Mouse (Mus musculus) midbrain, embryonic 12.5 days (tissue): ENCODE results near the gene Naa11. TPM values are rescaled to one million over a fixed set of nuclear protein-coding genes. Genes with fewer than 3 reads are reported as not detected.

Experiments
- ATAC-seq: fragments of 200-750 bp; cut with Nextera tagmentation; 2 replicates; pipeline ENCODE4 v1.8.0; 2017; ENCODE audit warnings: low read depth, moderate TSS enrichment, moderate library complexity; ENCODE audit not compliant: low FRiP score
- H3K27ac ChIP-seq: fragments of 300-500 bp; sonication (generic); replicated peaks from 2 replicates; pipeline ENCODE4 v1.5.1; 2016; ENCODE audit warnings: mild to moderate bottlenecking
- H3K27me3 ChIP-seq: fragments of 300-500 bp; sonication (generic); 2 replicates; pipeline ENCODE4 v1.6.1; 2016; ENCODE audit warnings: mild to moderate bottlenecking
- H3K36me3 ChIP-seq: fragments of 300-500 bp; sonication (generic); 2 replicates; pipeline ENCODE4 v1.6.1; 2016
- H3K4me1 ChIP-seq: fragments of 300-500 bp; sonication (generic); 2 replicates; pipeline ENCODE4 v1.6.1; 2016
- H3K4me2 ChIP-seq: fragments of 300-500 bp; sonication (generic); replicated peaks from 2 replicates; pipeline ENCODE4 v1.6.1; 2016; ENCODE audit warnings: mild to moderate bottlenecking, moderate library complexity
- H3K4me3 ChIP-seq: fragments of 300-500 bp; sonication (generic); 2 replicates; pipeline ENCODE4 v1.5.1; 2016; ENCODE audit warnings: mild to moderate bottlenecking
- H3K9ac ChIP-seq: fragments of 300-500 bp; sonication (generic); replicated peaks from 2 replicates; pipeline ENCODE4 v1.6.1; 2016; ENCODE audit warnings: mild to moderate bottlenecking, moderate library complexity
- H3K9me3 ChIP-seq: fragments of 300-500 bp; sonication (generic); 2 replicates; pipeline ENCODE4 v1.6.1; 2016; ENCODE audit warnings: mild to moderate bottlenecking
- WGBS: fragments of 180-500 bp; shearing (Covaris S2); methylation state at CpG from one replicate; pipeline ENCODE4 v1.1.7; 2016; 5-methylcytosine and 5-hydroxymethylcytosine counted together
- polyA plus RNA-seq: library from polyadenylated mRNA; unstranded; fragments of >200 nt; fragmentation: Nextera tagmentation; extraction: Ambion mirVana; gene quantifications from 2 replicates; pipeline ENCODE4 v1.2.1, GENCODE M21; 2016

The Naa11 gene
- polyA plus RNA-seq = not detected in 2 replicates

DNA sequence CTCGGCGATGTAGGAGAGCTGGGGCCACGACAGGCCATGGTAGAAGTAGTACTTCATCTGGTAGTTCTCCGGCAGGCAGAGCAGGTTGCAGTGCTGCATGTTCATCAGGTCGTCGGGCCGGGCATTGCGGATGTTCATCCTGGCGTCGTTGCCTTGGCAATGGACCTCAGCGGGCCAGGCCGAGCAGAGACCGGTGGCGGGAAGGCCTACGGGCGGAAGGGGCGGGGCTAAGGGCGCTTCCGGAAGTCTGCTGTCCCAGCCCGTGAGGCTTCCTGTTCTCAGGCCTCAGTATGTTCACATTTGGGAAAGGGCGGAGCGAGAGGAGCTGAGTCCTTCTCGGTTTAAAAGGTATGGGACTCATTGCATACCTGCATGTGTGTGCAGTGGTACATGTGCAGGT is at the start of gene Naa11:
Naa11 (minus strand) TSS at position 220 of the 400 bp plus-strand sequence.
- H3K36me3 ChIP-seq = no peaks in the 10 kb centered on the region
- ATAC-seq = peak; percentile 41; the same call in 1 of the 2 replicates
- no peaks in the 10 kb centered on the region for H3K27me3 ChIP-seq
- 0 out of 2 replicates have a peak, but pooled peaks cover 5% of the 10 kb centered on the region for H3K9me3 ChIP-seq
- no peak within 1 kb of the TSS for H3K9ac ChIP-seq
- H3K4me3 ChIP-seq = no peak within 1 kb of the TSS
- 95% methylated on average over 23 of the region's 23 CpGs for WGBS
- H3K27ac ChIP-seq = no peak within 1 kb of the TSS
- H3K4me2 ChIP-seq = no peak within 1 kb of the TSS
- no peaks in the 10 kb centered on the region for H3K4me1 ChIP-seq

DNA sequence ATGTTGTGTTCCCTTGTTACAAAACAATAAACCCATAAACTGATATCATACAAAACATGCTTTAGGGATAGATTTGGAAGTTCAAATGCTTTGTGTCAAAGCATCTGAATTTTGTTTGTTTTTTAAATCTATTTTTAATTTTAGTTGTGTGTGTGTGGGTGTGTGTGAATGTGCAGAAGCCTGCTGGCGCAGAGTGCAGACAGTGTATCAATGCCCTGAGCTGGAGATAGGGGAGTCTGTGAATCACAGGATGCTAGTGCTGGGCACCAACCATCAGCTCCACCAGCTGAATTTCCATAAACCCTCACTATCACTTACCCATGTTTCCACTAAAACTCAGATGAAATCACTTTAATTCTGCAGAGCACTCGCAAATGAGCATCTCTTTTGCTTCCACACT is 40.3 kb upstream of the Naa11 start:
- Histone ChIP-seq H3K9me3 (no peaks in the 10 kb centered on the region), H3K27me3 (no peaks in the 10 kb centered on the region), H3K4me2 (no peak overlapping the region), H3K4me3 (no peak overlapping the region), H3K9ac (no peak overlapping the region), H3K27ac (no peak overlapping the region), H3K4me1 (no peaks in the 10 kb centered on the region), H3K36me3 (no peaks in the 10 kb centered on the region)
- WGBS = 92% methylated on average over 2 of the region's 2 CpGs
- no peak for ATAC-seq

DNA sequence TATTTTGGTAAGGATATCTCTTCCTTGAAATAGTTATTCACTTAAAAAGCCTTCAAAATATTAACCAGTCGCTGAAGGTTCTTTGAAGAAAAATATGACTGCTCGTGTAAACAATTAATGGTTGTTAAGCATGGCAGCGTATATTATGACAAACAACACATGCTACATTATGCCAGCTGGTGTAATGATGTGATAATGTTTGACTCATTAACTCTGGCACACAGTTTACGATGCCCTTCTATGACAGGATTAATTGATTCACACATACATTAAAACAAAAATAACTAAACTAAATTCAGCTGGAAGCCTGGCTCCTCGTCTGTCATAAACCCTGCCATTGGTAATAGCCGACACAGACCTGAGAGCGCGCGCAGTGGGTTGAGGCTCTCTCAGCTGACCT is 37.8 kb upstream of the Naa11 start:
- Histone ChIP-seq H3K4me3 (no peak overlapping the region), H3K4me1 (no peaks in the 10 kb centered on the region), H3K27ac (no peak overlapping the region), H3K36me3 (no peaks in the 10 kb centered on the region), H3K9me3 (no peaks in the 10 kb centered on the region), H3K27me3 (no peaks in the 10 kb centered on the region), H3K9ac (no peak overlapping the region), H3K4me2 (no peak overlapping the region)
- 92% methylated on average over 9 of the region's 9 CpGs for WGBS
- ATAC-seq = no peak

DNA sequence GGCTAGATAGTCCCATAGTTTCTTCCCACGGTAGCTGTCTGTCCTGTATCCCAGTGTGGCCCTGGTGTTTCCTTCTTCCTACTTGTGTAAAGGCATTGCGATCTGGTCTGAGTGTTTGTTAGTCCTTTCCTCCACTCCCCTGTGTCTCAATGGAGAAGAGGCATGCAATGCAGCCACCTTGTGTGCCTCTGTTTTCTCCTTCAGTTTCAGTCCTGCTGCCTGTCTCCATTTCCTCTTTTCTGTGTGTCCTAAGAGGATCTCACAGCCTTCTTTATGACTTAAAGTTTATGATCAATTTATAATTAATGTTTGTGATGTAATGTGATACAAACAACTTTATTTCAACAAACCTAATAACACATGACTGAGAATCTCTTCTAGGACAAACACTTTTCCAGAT is 29.5 kb upstream of the Naa11 start:
- Histone ChIP-seq H3K4me1 (no peaks in the 10 kb centered on the region), H3K27me3 (no peaks in the 10 kb centered on the region), H3K9ac (no peak overlapping the region), H3K4me3 (no peak overlapping the region), H3K9me3 (no peaks in the 10 kb centered on the region), H3K36me3 (no peaks in the 10 kb centered on the region), H3K4me2 (no peak overlapping the region), H3K27ac (no peak overlapping the region)
- WGBS = 87% methylated on average over 2 of the region's 2 CpGs
- ATAC-seq = no peak

DNA sequence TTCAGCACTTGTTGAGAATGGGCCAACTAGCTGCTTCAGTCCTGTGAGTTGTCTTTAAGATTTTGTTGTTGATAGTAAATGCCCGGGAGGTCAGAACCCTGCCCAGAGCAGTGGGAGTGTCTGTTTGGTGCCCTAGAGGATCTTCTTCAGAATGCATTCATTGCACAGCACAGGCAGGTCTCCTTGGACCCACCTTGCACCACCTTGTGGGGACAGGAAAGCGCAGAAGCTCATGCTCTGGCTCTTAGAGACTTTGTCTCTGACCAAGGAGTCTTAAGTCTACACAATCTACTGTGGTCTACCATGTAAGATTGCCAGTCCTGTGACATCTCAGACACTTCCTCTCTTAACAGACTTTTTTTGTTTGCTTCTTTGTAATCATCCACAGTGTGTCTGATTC is 25.0 kb upstream of the Naa11 start:
- Histone ChIP-seq H3K4me2 (no peak overlapping the region), H3K9ac (no peak overlapping the region), H3K36me3 (no peaks in the 10 kb centered on the region), H3K4me3 (no peak overlapping the region), H3K9me3 (no peaks in the 10 kb centered on the region), H3K27me3 (no peaks in the 10 kb centered on the region), H3K27ac (no peak overlapping the region), H3K4me1 (no peaks in the 10 kb centered on the region)
- WGBS = 91% methylated on average over 2 of the region's 2 CpGs
- no peak for ATAC-seq

DNA sequence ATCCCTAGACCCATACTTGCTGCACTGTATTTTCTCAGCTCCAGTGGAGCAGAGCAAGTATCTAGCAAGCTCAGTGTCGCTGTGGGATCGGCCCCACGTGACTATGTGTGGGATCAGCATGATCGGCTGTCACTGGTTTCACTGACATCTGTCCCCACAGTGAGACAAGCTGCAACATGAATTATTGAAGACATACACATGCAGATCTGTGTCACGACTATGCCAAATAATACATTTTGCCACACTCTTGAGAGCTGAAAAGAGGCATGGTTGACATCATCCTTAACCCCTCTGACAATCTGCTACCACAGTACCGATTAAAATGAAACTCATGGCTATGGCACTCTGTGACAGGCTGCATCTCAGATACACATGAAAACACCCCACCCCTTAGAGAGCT is 23.7 kb upstream of the Naa11 start:
- Histone ChIP-seq H3K4me3 (no peak overlapping the region), H3K9ac (no peak overlapping the region), H3K4me2 (no peak overlapping the region), H3K4me1 (no peaks in the 10 kb centered on the region), H3K9me3 (no peaks in the 10 kb centered on the region), H3K27me3 (no peaks in the 10 kb centered on the region), H3K36me3 (no peaks in the 10 kb centered on the region), H3K27ac (no peak overlapping the region)
- 61% methylated on average over 6 of the region's 6 CpGs for WGBS
- peak; percentile 74 for ATAC-seq

DNA sequence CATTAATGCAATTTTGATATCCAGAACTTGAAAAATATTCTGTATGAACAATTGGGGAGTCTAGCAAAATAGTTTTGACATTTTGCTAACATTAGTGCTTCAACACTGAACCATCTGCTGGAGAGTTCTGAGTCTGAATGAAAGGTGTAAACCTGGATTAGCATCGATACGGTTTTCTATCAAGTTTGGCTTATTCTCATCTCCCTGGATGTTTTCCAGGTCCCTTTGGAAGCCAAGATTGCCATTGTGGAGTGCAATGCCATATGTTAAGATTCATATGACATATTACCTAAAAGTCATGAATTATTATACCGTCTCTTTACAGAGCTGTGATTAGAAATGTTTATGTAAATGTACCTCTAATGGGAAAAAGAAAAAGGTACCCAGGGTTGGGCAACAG is 21.5 kb upstream of the Naa11 start:
- H3K9ac ChIP-seq = no peak overlapping the region
- H3K27ac ChIP-seq = no peak overlapping the region
- H3K4me1 ChIP-seq = 0 out of 2 replicates have a peak, but pooled peaks cover 3% of the 10 kb centered on the region
- no peaks in the 10 kb centered on the region for H3K27me3 ChIP-seq
- no peak for ATAC-seq
- no peak overlapping the region for H3K4me2 ChIP-seq
- WGBS = 86% methylated on average over 3 of the region's 3 CpGs
- no peaks in the 10 kb centered on the region for H3K36me3 ChIP-seq
- no peak overlapping the region for H3K4me3 ChIP-seq
- no peaks in the 10 kb centered on the region for H3K9me3 ChIP-seq

DNA sequence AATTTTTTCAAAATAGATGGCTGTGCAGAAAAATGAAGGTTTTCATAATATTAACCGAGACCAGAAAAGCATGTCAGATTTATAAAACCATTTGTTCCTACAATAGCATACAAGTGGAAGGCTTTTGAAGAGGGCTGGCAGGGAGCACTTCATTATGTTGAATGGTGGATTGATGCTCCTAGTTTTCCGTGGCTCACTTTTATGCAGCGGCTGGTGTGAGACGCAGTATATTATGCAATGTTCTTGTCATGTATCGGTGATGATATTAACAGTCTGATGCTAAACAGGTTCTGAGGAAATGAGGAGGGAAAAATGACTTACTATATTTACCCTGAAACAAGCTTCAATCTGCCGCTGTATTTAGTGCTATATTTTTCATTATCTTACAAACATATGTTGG is 18.0 kb upstream of the Naa11 start:
- ATAC-seq = no peak
- Histone ChIP-seq H3K9ac (no peak overlapping the region), H3K36me3 (no peaks in the 10 kb centered on the region), H3K4me3 (no peak overlapping the region), H3K27me3 (no peaks in the 10 kb centered on the region), H3K4me2 (no peak overlapping the region), H3K27ac (no peak overlapping the region; the same call in 1 of the 2 replicates), H3K9me3 (no peaks in the 10 kb centered on the region), H3K4me1 (0 out of 2 replicates have a peak, but pooled peaks cover 3% of the 10 kb centered on the region)
- WGBS = 69% methylated on average over 6 of the region's 6 CpGs

DNA sequence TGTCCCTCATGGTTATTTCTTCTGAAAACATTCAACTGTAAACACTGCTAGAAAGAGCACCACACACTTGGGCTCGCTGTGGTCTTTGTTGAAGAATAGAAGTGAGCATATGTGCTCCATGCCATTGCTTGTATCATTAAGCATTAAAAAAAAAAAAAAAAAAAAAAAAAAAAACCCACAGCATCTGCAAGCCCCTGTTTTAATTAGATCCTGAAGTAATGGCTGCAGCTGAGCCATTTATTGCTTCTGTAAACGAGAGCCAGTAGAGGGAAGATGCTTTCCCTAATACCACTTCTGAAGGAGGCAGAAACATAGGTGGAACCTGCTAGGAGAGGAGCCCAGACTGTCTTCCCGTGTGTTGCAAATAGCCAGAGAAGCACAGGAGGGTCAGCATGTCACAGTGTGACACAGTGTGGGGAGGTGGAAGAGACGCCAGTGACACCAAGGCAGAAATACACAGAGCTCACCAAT is 17.1 kb upstream of the Naa11 start:
- ATAC-seq = peak; percentile 68
- no peak overlapping the region for H3K9ac ChIP-seq
- no peaks in the 10 kb centered on the region for H3K36me3 ChIP-seq
- 0 out of 2 replicates have a peak, but pooled peaks cover 3% of the 10 kb centered on the region for H3K4me1 ChIP-seq
- H3K27ac ChIP-seq = peak overlapping the region; percentile 60; the same call in 1 of the 2 replicates
- H3K4me2 ChIP-seq = no peak overlapping the region
- H3K27me3 ChIP-seq = no peaks in the 10 kb centered on the region
- no peak overlapping the region for H3K4me3 ChIP-seq
- WGBS = 54% methylated on average over 4 of the region's 4 CpGs
- no peaks in the 10 kb centered on the region for H3K9me3 ChIP-seq

DNA sequence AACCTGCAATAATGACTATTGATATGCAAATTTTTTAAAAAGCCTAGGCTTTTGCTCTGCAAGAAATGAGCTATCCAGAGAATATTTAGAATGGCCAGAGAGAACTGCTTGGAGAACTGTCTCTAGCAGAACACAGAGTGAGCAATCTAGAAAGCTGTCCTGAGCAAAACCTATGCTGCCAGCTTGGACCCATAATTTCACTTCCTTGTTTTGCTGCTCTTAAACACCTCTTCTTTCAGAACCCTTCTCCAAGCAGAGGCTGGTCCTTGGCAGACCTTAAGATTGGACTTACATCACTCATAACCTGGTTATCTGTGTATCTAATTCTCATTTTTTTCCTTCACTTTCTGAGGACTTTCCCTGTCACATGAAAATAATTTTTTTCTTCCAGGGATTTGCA is 8.9 kb upstream of the Naa11 start:
- no peak overlapping the region for H3K4me3 ChIP-seq
- no peaks in the 10 kb centered on the region for H3K27me3 ChIP-seq
- H3K9ac ChIP-seq = no peak overlapping the region
- no peaks in the 10 kb centered on the region for H3K4me1 ChIP-seq
- no peaks in the 10 kb centered on the region for H3K9me3 ChIP-seq
- no peak overlapping the region for H3K27ac ChIP-seq
- no peak overlapping the region for H3K4me2 ChIP-seq
- ATAC-seq = no peak
- no peaks in the 10 kb centered on the region for H3K36me3 ChIP-seq

DNA sequence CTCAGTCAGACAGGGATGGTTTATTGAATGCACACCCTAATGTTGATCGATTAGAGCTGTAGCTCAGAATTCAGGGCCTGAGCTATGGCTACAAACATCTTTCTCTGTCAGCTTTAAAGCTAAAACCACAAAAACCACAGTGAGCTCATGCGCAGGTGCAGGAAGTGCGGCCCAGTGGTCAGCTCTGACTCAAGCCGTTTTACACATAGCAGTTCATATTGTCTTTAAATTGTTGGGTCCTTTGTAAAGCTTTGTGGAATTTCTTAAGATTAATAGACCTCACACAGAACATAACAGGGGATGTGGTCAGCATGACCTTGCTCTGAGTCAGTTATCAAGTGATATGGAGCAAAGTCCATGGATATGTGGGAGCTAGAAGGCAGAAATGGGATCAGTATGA is 5.4 kb upstream of the Naa11 start:
- 94% methylated on average over 4 of the region's 4 CpGs for WGBS
- H3K27ac ChIP-seq = no peak overlapping the region
- no peaks in the 10 kb centered on the region for H3K27me3 ChIP-seq
- H3K9ac ChIP-seq = no peak overlapping the region
- H3K4me2 ChIP-seq = no peak overlapping the region
- no peaks in the 10 kb centered on the region for H3K4me1 ChIP-seq
- no peak overlapping the region for H3K4me3 ChIP-seq
- H3K9me3 ChIP-seq = no peaks in the 10 kb centered on the region
- no peak for ATAC-seq
- no peaks in the 10 kb centered on the region for H3K36me3 ChIP-seq

DNA sequence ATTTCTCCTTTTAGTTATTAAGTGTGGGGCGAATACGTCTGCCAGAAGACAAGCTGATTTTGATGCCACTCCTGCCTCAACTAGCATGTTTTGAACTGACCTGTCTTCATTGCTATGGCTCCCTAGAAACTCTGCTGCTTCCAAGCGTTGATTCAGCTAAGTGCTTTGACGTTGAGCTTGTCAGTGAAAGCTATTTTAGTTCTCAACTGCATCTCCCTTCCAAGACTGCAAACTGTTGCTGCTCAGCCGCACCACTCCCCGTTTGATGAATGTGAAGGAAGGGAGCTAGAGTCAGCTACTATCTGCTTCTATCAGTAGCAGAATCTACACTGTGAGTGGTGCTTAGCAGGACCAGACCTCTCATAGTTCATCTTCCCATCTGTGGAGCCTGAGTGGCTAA is 4.6 kb downstream of the Naa11 start:
- Histone ChIP-seq H3K9me3 (0 out of 2 replicates have a peak, but pooled peaks cover 5% of the 10 kb centered on the region), H3K4me2 (no peak overlapping the region), H3K4me1 (no peaks in the 10 kb centered on the region; the same call in 1 of the 2 replicates), H3K4me3 (no peak overlapping the region), H3K27ac (no peak overlapping the region), H3K9ac (no peak overlapping the region), H3K27me3 (no peaks in the 10 kb centered on the region), H3K36me3 (no peaks in the 10 kb centered on the region)
- ATAC-seq = no peak
- WGBS = 85% methylated on average over 6 of the region's 6 CpGs

DNA sequence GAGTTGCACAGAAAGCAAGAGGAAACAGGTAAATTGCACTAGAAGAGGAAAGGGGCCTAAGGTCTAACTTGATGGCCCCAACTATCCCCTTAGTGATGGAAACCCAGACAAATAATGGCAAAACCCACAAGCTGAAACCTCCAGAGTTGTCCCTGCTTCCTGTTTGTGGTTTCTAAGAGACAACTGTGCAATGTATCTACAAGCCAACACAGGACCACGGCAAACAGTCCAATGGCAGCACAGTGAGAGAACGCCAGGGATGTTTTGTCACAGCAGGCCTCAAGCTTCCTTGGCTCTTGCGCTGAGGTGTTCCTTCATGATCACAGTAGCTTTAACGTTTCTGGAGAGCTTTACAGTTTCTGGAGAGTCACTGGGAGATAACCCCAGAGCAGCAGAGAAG is 7.8 kb downstream of the Naa11 start:
- H3K4me2 ChIP-seq = no peak overlapping the region
- no peaks in the 10 kb centered on the region; the same call in 1 of the 2 replicates for H3K4me1 ChIP-seq
- no peaks in the 10 kb centered on the region for H3K27me3 ChIP-seq
- H3K36me3 ChIP-seq = no peaks in the 10 kb centered on the region
- no peak for ATAC-seq
- H3K9ac ChIP-seq = no peak overlapping the region
- WGBS = 87% methylated on average over 4 of the region's 4 CpGs
- no peak overlapping the region for H3K4me3 ChIP-seq
- H3K9me3 ChIP-seq = no peaks in the 10 kb centered on the region
- H3K27ac ChIP-seq = no peak overlapping the region
